Mouse (Mus musculus) MEL (cell line): ENCODE results near the gene Sart1. TPM values are rescaled to one million over a fixed set of nuclear protein-coding genes. Genes with fewer than 3 reads are reported as not detected.
A peak's percentile ranks its signal among the peaks of the same experiment; 100 is the strongest.
"Not testable (repeated sequence)": the region's sequence is repeated elsewhere in the genome, so short reads cannot be mapped to it uniquely, and the experiment has no call there.

Experiments
- DNase-seq: peaks from one replicate; pipeline ENCODE4 v3.0.0; 2011; ENCODE audit warnings: low read depth, low spot score
- H3K27ac ChIP-seq: 2 replicates; pipeline ENCODE4 v1.5.1; 2012; ENCODE audit warnings: low read depth, mild to moderate bottlenecking, control low read depth, low read length, moderate library complexity; ENCODE audit not compliant: control insufficient read depth
- H3K27me3 ChIP-seq, 2 experiments: fragments of 150-350 bp in 1 of 2; sonication (generic) in 1 of 2; 2 replicates each; pipeline ENCODE4 v1.6.1; 2012; ENCODE audit warnings: low read length in 2 of 2, mild to moderate bottlenecking in 2 of 2, improper control_type of control experiment in 1 of 2, moderate library complexity in 1 of 2; ENCODE audit not compliant: insufficient read depth in 2 of 2, control insufficient read depth in 1 of 2
- H3K36me3 ChIP-seq, 2 experiments: 2 replicates each; pipeline ENCODE4 v1.6.1; 2012 to 2014; ENCODE audit warnings: low read length in 2 of 2, improper control_type of control experiment in 1 of 2, inconsistent platforms in 1 of 2, mild to moderate bottlenecking in 1 of 2; ENCODE audit not compliant: insufficient read depth in 2 of 2, control insufficient read depth in 1 of 2
- H3K4me1 ChIP-seq, 2 experiments: fragments of 150-350 bp in 1 of 2; sonication (generic) in 1 of 2; 2 replicates each; pipeline ENCODE4 v1.6.1; 2012; ENCODE audit warnings: low read length in 2 of 2, improper control_type of control experiment in 1 of 2, mild to moderate bottlenecking in 1 of 2; ENCODE audit not compliant: insufficient read depth in 2 of 2, control insufficient read depth in 1 of 2
- H3K4me3 ChIP-seq, 2 experiments: fragments of 150-350 bp in 1 of 2; sonication (generic) in 1 of 2; 2 replicates each; pipeline ENCODE4 v1.5.1; 2012; ENCODE audit warnings: low read depth in 2 of 2, low read length in 2 of 2, mild to moderate bottlenecking in 2 of 2, moderate library complexity in 2 of 2, control low read depth in 1 of 2, improper control_type of control experiment in 1 of 2; ENCODE audit not compliant: control insufficient read depth in 1 of 2, insufficient read depth in 1 of 2
- H3K79me2 ChIP-seq: 2 replicates; pipeline ENCODE4 v1.6.1; 2012; ENCODE audit warnings: mild to moderate bottlenecking, low read length, moderate library complexity; ENCODE audit not compliant: control insufficient read depth, poor library complexity, insufficient read depth
- H3K9ac ChIP-seq: 2 replicates; pipeline ENCODE4 v1.6.1; 2012; ENCODE audit warnings: low read depth, mild to moderate bottlenecking, control low read depth, low read length, moderate library complexity; ENCODE audit not compliant: control insufficient read depth, poor library complexity, severe bottlenecking
- H3K9me3 ChIP-seq: fragments of 150-350 bp; sonication (generic); replicated peaks from 2 replicates; pipeline ENCODE4 v1.6.1; 2012; ENCODE audit warnings: mild to moderate bottlenecking, low read length, improper control_type of control experiment, moderate library complexity; ENCODE audit not compliant: insufficient read depth
- CHD1 ChIP-seq: IDR thresholded peaks from 2 replicates; pipeline ENCODE4 v1.6.1; 2012; ENCODE audit warnings: low read depth, mild to moderate bottlenecking, inconsistent platforms, low read length, improper control_type of control experiment
- CTCF ChIP-seq, 3 experiments: IDR thresholded peaks in 2 of 3; conservative IDR thresholded peaks in 1 of 3; 2 replicates each; pipeline ENCODE4 v1.5.1; 2011 to 2012; ENCODE audit warnings: low read length in 3 of 3, low read depth in 2 of 3, mild to moderate bottlenecking in 2 of 3, improper control_type of control experiment in 1 of 3, inconsistent platforms in 1 of 3, mixed read lengths in 1 of 3, moderate library complexity in 1 of 3; ENCODE audit not compliant: control insufficient read depth in 1 of 3, insufficient read depth in 1 of 3, poor library complexity in 1 of 3, severe bottlenecking in 1 of 3
- E2F4 ChIP-seq: IDR thresholded peaks from 2 replicates; pipeline ENCODE4 v1.6.1; 2011; ENCODE audit warnings: low read depth, low read length, improper control_type of control experiment, borderline replicate concordance
- ELF1 ChIP-seq: IDR thresholded peaks from 2 replicates; pipeline ENCODE4 v1.6.1; 2014; ENCODE audit warnings: low read depth, mild to moderate bottlenecking, inconsistent platforms, low read length, improper control_type of control experiment, moderate library complexity
- ETS1 ChIP-seq: IDR thresholded peaks from 2 replicates; pipeline ENCODE4 v1.6.1; 2012; ENCODE audit warnings: low read depth, mild to moderate bottlenecking, inconsistent platforms, low read length, improper control_type of control experiment, moderate library complexity
- HCFC1 ChIP-seq: IDR thresholded peaks from 2 replicates; pipeline ENCODE4 v1.6.1; 2012; ENCODE audit warnings: low read depth, mild to moderate bottlenecking, inconsistent platforms, low read length, improper control_type of control experiment, moderate library complexity
- MAFK ChIP-seq: IDR thresholded peaks from 2 replicates; pipeline ENCODE4 v1.6.1; 2011; ENCODE audit warnings: low read depth, mild to moderate bottlenecking, low read length, improper control_type of control experiment, borderline replicate concordance
- MXI1 ChIP-seq: IDR thresholded peaks from 2 replicates; pipeline ENCODE4 v1.6.1; 2011; ENCODE audit warnings: mild to moderate bottlenecking, low read depth, low read length, improper control_type of control experiment
- MYB ChIP-seq: IDR thresholded peaks from 2 replicates; pipeline ENCODE4 v1.6.1; 2011; ENCODE audit warnings: mild to moderate bottlenecking, low read depth, low read length, improper control_type of control experiment
- NELFE ChIP-seq: IDR thresholded peaks from 2 replicates; pipeline ENCODE4 v1.6.1; 2011; ENCODE audit warnings: low read depth, low read length, improper control_type of control experiment
- RAD21 ChIP-seq: IDR thresholded peaks from 2 replicates; pipeline ENCODE4 v1.6.1; 2011; ENCODE audit warnings: mild to moderate bottlenecking, low read depth, low read length, improper control_type of control experiment
- RCOR1 ChIP-seq: IDR thresholded peaks from 2 replicates; pipeline ENCODE4 v1.6.1; 2012; ENCODE audit warnings: low read depth, mild to moderate bottlenecking, inconsistent platforms, low read length, improper control_type of control experiment
- SIN3A ChIP-seq: IDR thresholded peaks from 2 replicates; pipeline ENCODE4 v1.6.1; 2012; ENCODE audit warnings: low read length, improper control_type of control experiment, inconsistent platforms
- SMC3 ChIP-seq: IDR thresholded peaks from 2 replicates; pipeline ENCODE4 v1.6.1; 2011; ENCODE audit warnings: low read depth, low read length, improper control_type of control experiment
- UBTF ChIP-seq: IDR thresholded peaks from 2 replicates; pipeline ENCODE4 v1.6.1; 2012; ENCODE audit warnings: low read depth, mild to moderate bottlenecking, inconsistent platforms, low read length, improper control_type of control experiment, moderate library complexity, borderline replicate concordance; ENCODE audit not compliant: insufficient read depth
- USF1 ChIP-seq: IDR thresholded peaks from 2 replicates; pipeline ENCODE4 v1.6.1; 2014; ENCODE audit warnings: low read depth, mild to moderate bottlenecking, inconsistent platforms, low read length, improper control_type of control experiment, moderate library complexity
- USF2 ChIP-seq, 2 experiments: IDR thresholded peaks; 2 replicates each; pipeline ENCODE4 v1.6.1; 2011 to 2012; ENCODE audit warnings: improper control_type of control experiment in 2 of 2, low read length in 2 of 2, borderline replicate concordance in 1 of 2, inconsistent platforms in 1 of 2, low read depth in 1 of 2, mild to moderate bottlenecking in 1 of 2; ENCODE audit not compliant: insufficient read depth in 1 of 2
- ZC3H11A ChIP-seq: IDR thresholded peaks from 2 replicates; pipeline ENCODE4 v1.6.1; 2012; ENCODE audit warnings: low read depth, mild to moderate bottlenecking, inconsistent platforms, low read length, improper control_type of control experiment
- ZKSCAN1 ChIP-seq: IDR thresholded peaks from 2 replicates; pipeline ENCODE4 v1.6.1; 2012; ENCODE audit warnings: low read depth, mild to moderate bottlenecking, inconsistent platforms, low read length, improper control_type of control experiment, moderate library complexity
- ZMIZ1 ChIP-seq: IDR thresholded peaks from 2 replicates; pipeline ENCODE4 v1.6.1; 2012; ENCODE audit warnings: low read depth, mild to moderate bottlenecking, inconsistent platforms, low read length, improper control_type of control experiment, moderate library complexity
- ZNF384 ChIP-seq: IDR thresholded peaks from 2 replicates; pipeline ENCODE4 v1.6.1; 2012; ENCODE audit warnings: low read depth, mild to moderate bottlenecking, inconsistent platforms, low read length, improper control_type of control experiment
- polyA plus RNA-seq, 2 experiments: library from polyadenylated mRNA; stranded (reverse) in 1 of 2; unstranded in 1 of 2; fragments of >175 nt in 1 of 2; fragments of >200 nt in 1 of 2; gene quantifications; 2 replicates each; pipeline versions ENCODE4 v1.2.1 to v1.2.4; 2012; ENCODE audit warnings: low replicate concordance in 2 of 2, low read depth in 1 of 2; ENCODE audit not compliant: insufficient read length in 2 of 2, insufficient read depth in 1 of 2, missing spikeins in 1 of 2
- total RNA-seq: library from RNA; depleted of rRNA; stranded (reverse); fragments of 300-350 nt; gene quantifications from 2 replicates; pipeline ENCODE4 v1.2.3, GENCODE M21; 2012

The Sart1 gene
- total and polyA plus RNA-seq, 3 experiments: 117 to 141 TPM; not detected in 1

DNA sequence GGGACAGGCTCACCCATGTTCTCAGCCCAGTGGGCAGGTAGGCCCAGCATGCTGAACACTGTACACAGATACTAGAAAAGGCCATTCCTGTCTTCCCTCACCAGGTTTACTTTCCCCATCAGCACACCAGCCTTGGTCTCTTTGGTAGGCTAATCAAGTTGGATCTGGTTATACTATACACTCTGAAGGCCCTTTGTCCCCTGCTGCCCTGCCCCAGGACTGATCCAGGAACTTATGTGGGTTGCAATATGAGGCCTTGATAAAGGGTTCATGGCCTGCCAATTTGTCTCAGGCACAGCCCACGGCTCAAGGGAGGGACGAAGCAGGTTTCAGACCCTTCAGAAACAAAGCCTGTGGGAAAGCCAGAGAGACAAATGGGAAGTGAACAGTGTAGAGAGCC, 34.9 kb downstream of the Sart1 start:
- H3K4me3 ChIP-seq: no peak overlapping the region
- no peak for TF ChIP-seq ZKSCAN1
- TF ChIP-seq HCFC1: no peak
- no peak for TF ChIP-seq UBTF
- no peak for TF ChIP-seq ZNF384
- no peak for TF ChIP-seq ZMIZ1
- TF ChIP-seq, all 39 proteins: peak for 0
- Histone ChIP-seq H3K9me3 (no peaks in the 10 kb centered on the region), H3K79me2 (no peaks in the 10 kb centered on the region), H3K27ac (no peak overlapping the region), H3K36me3 (peaks cover 0 to 3% of the 10 kb centered on the region in 2 experiments; a peak in 2 of 4 replicates), H3K4me1 (peaks cover 3 to 7% of the 10 kb centered on the region in 2 experiments), H3K27me3 (peaks cover 0 to 3% of the 10 kb centered on the region in 2 experiments; a peak in 2 of 4 replicates), H3K9ac (no peak overlapping the region)
- DNase-seq: no peak

DNA sequence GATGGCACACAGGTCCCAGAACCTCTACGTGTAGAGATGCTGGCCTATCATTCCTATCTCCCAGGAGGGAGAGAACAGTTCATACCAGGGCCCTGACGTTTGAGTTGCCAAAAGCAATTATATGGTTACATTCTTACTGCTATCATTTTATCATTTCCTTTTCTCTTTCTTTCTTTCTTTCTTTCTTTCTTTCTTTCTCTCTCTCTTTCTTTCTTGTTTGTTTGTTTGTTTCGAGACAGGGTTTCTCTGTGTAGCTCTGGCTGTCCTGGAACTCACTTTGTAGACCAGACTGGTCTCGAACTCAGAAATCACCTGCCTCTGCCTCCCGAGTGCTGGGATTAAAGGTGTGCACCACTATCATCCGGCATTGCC, 39.0 kb downstream of the Sart1 start, which contains the start of gene Cst6:
TSS of gene Cst6 (minus strand) at position 73 of the 372 bp plus-strand sequence.
- DNase-seq, H3K36me3 ChIP-seq, H3K4me1 ChIP-seq, H3K79me2 ChIP-seq, H3K27me3 ChIP-seq, H3K9me3 ChIP-seq, H3K27ac ChIP-seq: not testable (repeated sequence)
- Histone ChIP-seq H3K4me3 (peak within 1 kb of the TSS; percentile 46 to 57), H3K9ac (peak within 1 kb of the TSS; percentile 42)

DNA sequence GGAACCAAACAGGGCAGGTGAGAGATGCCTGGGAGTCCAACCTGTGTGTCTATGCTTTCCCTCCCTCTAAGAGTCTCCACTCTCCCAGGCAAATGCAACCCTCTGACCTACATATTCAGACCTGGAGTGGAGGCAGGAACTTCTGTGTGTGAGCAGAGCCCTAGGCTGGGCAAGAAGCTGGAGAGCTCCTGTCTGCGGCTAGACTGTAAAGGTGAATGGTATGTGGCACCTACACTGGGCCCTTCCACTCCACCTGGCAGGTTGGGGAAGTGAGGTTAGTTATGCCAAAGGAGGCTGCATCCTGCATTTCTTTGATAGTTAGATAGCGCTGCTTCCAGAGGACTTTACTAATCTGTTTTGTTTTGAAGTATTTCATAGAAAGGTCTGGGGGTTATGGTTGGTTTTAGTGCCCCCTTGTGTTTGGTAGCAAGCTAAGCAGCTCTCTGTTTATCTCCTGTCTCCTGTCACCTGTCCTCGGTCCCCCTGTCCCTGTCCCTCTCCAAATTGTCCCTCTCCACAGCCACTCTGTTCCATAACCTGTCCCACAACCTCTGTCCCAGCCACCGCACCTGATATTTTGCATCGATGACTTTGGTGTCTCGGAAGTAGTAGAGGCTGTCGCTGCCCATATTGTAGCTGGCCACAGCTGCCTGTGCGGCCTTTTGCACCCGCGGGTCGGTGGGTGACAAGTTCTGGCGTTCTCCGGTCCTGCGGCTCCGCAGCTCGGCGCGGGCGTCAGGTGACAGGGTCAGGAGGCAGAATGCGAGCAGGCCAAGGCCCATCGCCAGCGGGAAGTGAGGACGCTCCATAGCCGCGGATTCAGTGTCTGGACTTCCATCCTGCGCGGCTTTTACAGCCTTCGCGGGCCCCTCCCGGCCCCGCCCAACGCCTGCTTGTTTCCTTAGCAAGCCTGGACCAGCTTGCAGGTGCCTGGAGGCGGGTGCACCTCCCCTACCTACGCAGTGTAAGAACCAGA, 39.7 kb downstream of the Sart1 start:
- no peak overlapping the region for H3K27ac ChIP-seq
- peak; percentile 65 for DNase-seq
- H3K9me3 ChIP-seq: no peaks in the 10 kb centered on the region
- no peaks in the 10 kb centered on the region for H3K4me1 ChIP-seq
- no peaks in the 10 kb centered on the region for H3K36me3 ChIP-seq
- no peaks in the 10 kb centered on the region for H3K79me2 ChIP-seq
- no peak for TF ChIP-seq HCFC1
- TF ChIP-seq USF1: no peak
- TF ChIP-seq ETS1: no peak
- no peak for TF ChIP-seq CHD1
- TF ChIP-seq RCOR1: no peak
- no peak for TF ChIP-seq MYB
- no peak for TF ChIP-seq ELF1
- TF ChIP-seq SIN3A: 0 out of 2 replicates have a peak, but pooled peaks have one; percentile 18
- peak; percentile 66 for TF ChIP-seq SMC3
- no peak for TF ChIP-seq USF2 (IDR thresholded peaks at IDR 0.05; ENCODE audit: borderline replicate concordance in 1 of 2, insufficient read depth in 1 of 2, low read depth in 1 of 2, low read length in 2 of 2)
- TF ChIP-seq MXI1: peak; percentile 37; the same call in 1 of the 2 replicates
- no peak for TF ChIP-seq NELFE
- TF ChIP-seq MAFK: no peak
- TF ChIP-seq RAD21: peak; percentile 73
- TF ChIP-seq E2F4: no peak
- peak; percentile 31 to 75 (median 67); a peak in 5 of 6 replicates for TF ChIP-seq CTCF (IDR thresholded peaks at IDR 0.05 in 2 of 3, conservative IDR thresholded peaks at IDR 0.05 in 1 of 3; ENCODE audit: control insufficient read depth in 1 of 3, insufficient read depth in 1 of 3, low read depth in 2 of 3, low read length in 3 of 3, poor library complexity in 1 of 3, severe bottlenecking in 1 of 3)
- peak; percentile 47 for TF ChIP-seq ZC3H11A
- no peak for TF ChIP-seq ZKSCAN1
- peak overlapping the region; percentile 42 for H3K9ac ChIP-seq
- peak overlapping the region; percentile 46 to 57 for H3K4me3 ChIP-seq
- peaks cover 0 to 3% of the 10 kb centered on the region in 2 experiments; a peak in 2 of 4 replicates for H3K27me3 ChIP-seq
